Mouse (Mus musculus): Measurements from ENCODE around the gene Mrps5. TPM values are rescaled to one million over a fixed set of nuclear protein-coding genes. Genes with fewer than 3 reads are reported as not detected.

The Mrps5 gene
- polyA plus RNA-seq, 1 experiment from 2014 or later, result 155 TPM

DNA sequence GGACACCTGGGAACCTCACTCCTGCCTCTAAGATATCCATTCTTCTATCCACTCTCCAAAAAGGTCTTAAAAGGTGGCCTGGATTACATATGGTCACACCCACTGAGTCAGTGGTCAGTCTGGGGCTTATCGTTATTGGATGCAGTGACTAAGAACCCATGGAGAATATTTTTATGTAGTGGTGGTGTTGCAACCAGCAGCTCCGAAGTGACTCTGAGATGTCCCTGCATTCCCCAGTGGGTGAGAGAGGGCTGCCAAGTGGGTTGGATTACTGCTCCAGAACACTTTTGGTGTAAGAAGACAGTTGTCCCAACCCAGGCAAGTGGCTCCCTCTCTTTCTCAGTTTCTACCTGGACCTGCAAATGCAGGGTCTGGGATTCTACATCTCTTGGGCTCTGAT is 65.8 kb downstream of the Mrps5 start:
- peaks cover 8% of the 10 kb centered on the region for H3K4me1 ChIP-seq (replicated peaks)
- 86% methylated on average over 2 of the region's 2 CpGs for WGBS
- peaks cover 48% of the 10 kb centered on the region for H3K27me3 ChIP-seq (replicated peaks)
- H3K4me2 ChIP-seq (replicated peaks), result no peak overlapping the region
- no peak overlapping the region for H3K9ac ChIP-seq
- H3K27ac ChIP-seq, result no peak overlapping the region
- H3K36me3 ChIP-seq, result no peaks in the 10 kb centered on the region
- no peaks in the 10 kb centered on the region for H3K9me3 ChIP-seq
- no peak overlapping the region for H3K4me3 ChIP-seq (replicated peaks)
- ATAC-seq, result no peak

GRCm38 (mm10) chr2:127654786-127655185 is 67.8 kb downstream of the Mrps5 start:
- WGBS, result 55% methylated on average over 3 of the region's 3 CpGs
- no peak overlapping the region for H3K4me3 ChIP-seq (replicated peaks)
- no peak for ATAC-seq
- H3K9me3 ChIP-seq, result no peaks in the 10 kb centered on the region
- H3K36me3 ChIP-seq, result no peaks in the 10 kb centered on the region
- peaks cover 50% of the 10 kb centered on the region for H3K27me3 ChIP-seq (replicated peaks)
- H3K4me2 ChIP-seq (replicated peaks), result no peak overlapping the region
- H3K4me1 ChIP-seq (replicated peaks), result peaks cover 8% of the 10 kb centered on the region
- H3K27ac ChIP-seq, result no peak overlapping the region
- H3K9ac ChIP-seq, result no peak overlapping the region

GRCm38 (mm10) chr2:127655419-127655818 is 68.4 kb downstream of the Mrps5 start:
- Histone ChIP-seq H3K4me3 (replicated peaks) (no peak overlapping the region), H3K4me1 (replicated peaks) (peaks cover 8% of the 10 kb centered on the region), H3K9ac (no peak overlapping the region), H3K27ac (no peak overlapping the region), H3K4me2 (replicated peaks) (peak overlapping the region; percentile 88; the same call in 1 of the 2 replicates), H3K27me3 (replicated peaks) (peaks cover 50% of the 10 kb centered on the region), H3K9me3 (no peaks in the 10 kb centered on the region), H3K36me3 (no peaks in the 10 kb centered on the region)
- WGBS, result 6% methylated on average over 9 of the region's 9 CpGs
- no peak for ATAC-seq

DNA sequence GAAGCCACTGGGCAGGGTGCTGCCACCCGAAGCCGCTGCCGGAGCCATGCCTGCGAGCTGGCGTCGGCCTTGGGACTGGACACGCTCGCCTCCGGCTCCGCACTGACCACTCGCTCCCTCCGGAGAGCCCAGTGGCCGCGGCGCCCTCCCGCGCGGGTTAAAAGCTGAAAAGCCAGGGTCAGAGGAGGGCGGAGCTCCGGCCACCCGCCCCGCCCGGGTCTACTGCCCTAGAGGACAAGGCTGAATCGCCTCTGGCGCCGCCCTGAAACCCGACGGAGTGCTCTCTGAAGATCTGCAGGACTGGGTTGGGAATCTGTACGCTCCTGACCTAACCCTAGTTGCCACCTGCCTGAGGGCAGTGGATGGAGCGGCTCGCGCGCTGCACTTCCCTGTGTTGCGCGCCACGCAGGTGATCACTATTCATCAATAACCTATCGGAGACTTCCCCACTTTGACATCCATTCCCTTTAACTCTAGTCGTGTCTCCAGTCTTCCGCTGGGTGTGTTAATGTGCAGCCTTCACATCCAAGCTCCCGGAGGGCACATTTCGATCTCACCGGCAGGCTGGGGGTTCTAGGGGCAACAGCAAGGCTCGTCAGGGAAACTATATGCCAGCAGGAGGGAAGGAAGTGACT is 69.2 kb downstream of the Mrps5 start, which contains the start of gene Mal:
Mal (minus strand) TSS at position 610 of the 635 bp plus-strand sequence.
- H3K9me3 ChIP-seq, result no peaks in the 10 kb centered on the region
- H3K36me3 ChIP-seq, result no peaks in the 10 kb centered on the region
- 0 out of 2 replicates have a peak, but pooled peaks have one; percentile 20 for ATAC-seq
- peak within 1 kb of the TSS; percentile 42 for H3K4me3 ChIP-seq (replicated peaks)
- peak within 1 kb of the TSS; percentile 88 for H3K4me2 ChIP-seq (replicated peaks)
- H3K9ac ChIP-seq, result peak within 1 kb of the TSS; percentile 20; the same call in 1 of the 2 replicates
- under 1% methylated on average over 43 of the region's 43 CpGs for WGBS
- H3K27ac ChIP-seq, result no peak within 1 kb of the TSS
- peaks cover 8% of the 10 kb centered on the region for H3K4me1 ChIP-seq (replicated peaks)
- peaks cover 50% of the 10 kb centered on the region for H3K27me3 ChIP-seq (replicated peaks)

Other genes with a start within 250 kb of the Mrps5 start
- not detected in 2 replicates for gene Astl, start 248.6 kb upstream of the Mrps5 start, polyA plus RNA-seq (2015; fragmentation: Nextera tagmentation; extraction: Ambion mirVana)
- gene Adra2b, start 224.0 kb upstream of the Mrps5 start, polyA plus RNA-seq (2015; fragmentation: Nextera tagmentation; extraction: Ambion mirVana), result 1.3 and 1.7 TPM in 2 replicates
- gene Gpat2, start 162.0 kb upstream of the Mrps5 start, polyA plus RNA-seq (2015; fragmentation: Nextera tagmentation; extraction: Ambion mirVana), result 0.15 and 0.16 TPM in 2 replicates
- gene Fahd2a, start 142.7 kb upstream of the Mrps5 start, polyA plus RNA-seq (2015; fragmentation: Nextera tagmentation; extraction: Ambion mirVana), result 19.0 and 23.0 TPM in 2 replicates
- 3.3 and 4.0 TPM in 2 replicates for gene Kcnip3, start 65.1 kb upstream of the Mrps5 start, polyA plus RNA-seq (2015; fragmentation: Nextera tagmentation; extraction: Ambion mirVana)
- gene Prom2, start 45.8 kb upstream of the Mrps5 start, polyA plus RNA-seq (2015; fragmentation: Nextera tagmentation; extraction: Ambion mirVana), result 0.63 and 0.65 TPM in 2 replicates
- gene Zfp661, start 128 bp upstream of the Mrps5 start, polyA plus RNA-seq (2015; fragmentation: Nextera tagmentation; extraction: Ambion mirVana), result 3.5 and 3.6 TPM in 2 replicates
- 0.93 and 1.5 TPM in 2 replicates for gene Mal, start 69.5 kb downstream of the Mrps5 start, polyA plus RNA-seq (2015; fragmentation: Nextera tagmentation; extraction: Ambion mirVana)
- gene Mall, start 142.7 kb downstream of the Mrps5 start, polyA plus RNA-seq (2015; fragmentation: Nextera tagmentation; extraction: Ambion mirVana), result 21.4 and 25.4 TPM in 2 replicates
- 17.1 and 19.0 TPM in 2 replicates for gene Nphp1, start 201.7 kb downstream of the Mrps5 start, polyA plus RNA-seq (2015; fragmentation: Nextera tagmentation; extraction: Ambion mirVana)
- gene Mtln, start 205.3 kb downstream of the Mrps5 start, polyA plus RNA-seq (2015; fragmentation: Nextera tagmentation; extraction: Ambion mirVana), result 40.2 and 43.8 TPM in 2 replicates
- 36.5 and 43.4 TPM in 2 replicates for gene Bub1, start 244.6 kb downstream of the Mrps5 start, polyA plus RNA-seq (2015; fragmentation: Nextera tagmentation; extraction: Ambion mirVana)

Measured in intestine, embryonic 15.5 days (tissue).